Mouse (Mus musculus): Measurements from ENCODE around the gene Pkp1. TPM values are rescaled to one million over a fixed set of nuclear protein-coding genes. Genes with fewer than 3 reads are reported as not detected.

Gene Pkp1
- polyA plus RNA-seq, 1 experiment, result not detected

- Histone ChIP-seq H3K4me3 (ENCODE audit: extremely low read depth, insufficient read depth, insufficient read length) (no peak overlapping the region), H3K27me3 (ENCODE audit: control insufficient read depth, insufficient read depth, low read length) (no peaks in the 10 kb centered on the region), H3K4me1 (ENCODE audit: control insufficient read depth, insufficient read depth, insufficient read length) (no peaks in the 10 kb centered on the region), H3K27ac (ENCODE audit: insufficient read depth, low read length) (no peak overlapping the region), H3K36me3 (ENCODE audit: control insufficient read depth, insufficient read depth, low read length) (no peaks in the 10 kb centered on the region)
- peak; percentile 52; the same call in 1 of the 2 replicates for TF ChIP-seq CTCF (IDR thresholded peaks at IDR 0.05; ENCODE audit: extremely low read depth, insufficient read depth, insufficient read length, insufficient replicate concordance)
- TF ChIP-seq POLR2A (IDR thresholded peaks at IDR 0.05; ENCODE audit: low read depth, low read length), result no peak
- DNase-seq (ENCODE audit: low read depth in 1 of 2, low spot score in 2 of 2), result peak; percentile 9 to 15
- WGBS, result 11% methylated on average over 7 of the region's 7 CpGs
These were observed 26.7 kb upstream of the Pkp1 start for GRCm38 (mm10) chr1:135945711-135946110.

- WGBS, result 40% methylated on average over 12 of the region's 12 CpGs
- H3K27me3 ChIP-seq (ENCODE audit: control insufficient read depth, insufficient read depth, low read length), result no peaks in the 10 kb centered on the region
- no peak overlapping the region for H3K4me3 ChIP-seq (ENCODE audit: extremely low read depth, insufficient read depth, insufficient read length)
These were observed 25.7 kb upstream of the Pkp1 start for GRCm38 (mm10) chr1:135944526-135945259.

GRCm38 (mm10) chr1:135943713-135944112 lies 24.7 kb upstream of the Pkp1 start:
- WGBS, result 100% methylated on average over 2 of the region's 2 CpGs
- DNase-seq (ENCODE audit: low read depth in 1 of 2, low spot score in 2 of 2), result no peak
- Histone ChIP-seq H3K36me3 (ENCODE audit: control insufficient read depth, insufficient read depth, low read length) (no peaks in the 10 kb centered on the region), H3K27ac (ENCODE audit: insufficient read depth, low read length) (no peak overlapping the region), H3K4me3 (ENCODE audit: extremely low read depth, insufficient read depth, insufficient read length) (no peak overlapping the region), H3K27me3 (ENCODE audit: control insufficient read depth, insufficient read depth, low read length) (no peaks in the 10 kb centered on the region), H3K4me1 (ENCODE audit: control insufficient read depth, insufficient read depth, insufficient read length) (no peaks in the 10 kb centered on the region)
- no peak for TF ChIP-seq CTCF (IDR thresholded peaks at IDR 0.05; ENCODE audit: extremely low read depth, insufficient read depth, insufficient read length, insufficient replicate concordance)
- TF ChIP-seq POLR2A (IDR thresholded peaks at IDR 0.05; ENCODE audit: low read depth, low read length), result no peak

More at GRCm38 (mm10) chr1:135944526-135945259, 25.7 kb upstream of the Pkp1 start:
- DNase-seq (ENCODE audit: low read depth in 1 of 2, low spot score in 2 of 2), result peak; percentile 7 to 45
- Histone ChIP-seq H3K4me1 (ENCODE audit: control insufficient read depth, insufficient read depth, insufficient read length) (no peaks in the 10 kb centered on the region), H3K27ac (ENCODE audit: insufficient read depth, low read length) (no peak overlapping the region), H3K36me3 (ENCODE audit: control insufficient read depth, insufficient read depth, low read length) (no peaks in the 10 kb centered on the region)
- no peak for TF ChIP-seq POLR2A (IDR thresholded peaks at IDR 0.05; ENCODE audit: low read depth, low read length)
- TF ChIP-seq CTCF (IDR thresholded peaks at IDR 0.05; ENCODE audit: extremely low read depth, insufficient read depth, insufficient read length, insufficient replicate concordance), result peak; percentile 46; the same call in 1 of the 2 replicates

GRCm38 (mm10) chr1:135942116-135942515 lies 23.1 kb upstream of the Pkp1 start:
- Histone ChIP-seq H3K27me3 (ENCODE audit: control insufficient read depth, insufficient read depth, low read length) (no peaks in the 10 kb centered on the region), H3K4me1 (ENCODE audit: control insufficient read depth, insufficient read depth, insufficient read length) (no peaks in the 10 kb centered on the region), H3K4me3 (ENCODE audit: extremely low read depth, insufficient read depth, insufficient read length) (no peak overlapping the region), H3K27ac (ENCODE audit: insufficient read depth, low read length) (no peak overlapping the region), H3K36me3 (ENCODE audit: control insufficient read depth, insufficient read depth, low read length) (no peaks in the 10 kb centered on the region)
- TF ChIP-seq POLR2A (IDR thresholded peaks at IDR 0.05; ENCODE audit: low read depth, low read length) (no peak), CTCF (IDR thresholded peaks at IDR 0.05; ENCODE audit: extremely low read depth, insufficient read depth, insufficient read length, insufficient replicate concordance) (no peak)
- no peak for DNase-seq (ENCODE audit: low read depth in 1 of 2, low spot score in 2 of 2)
- WGBS, result 50% methylated on average over 7 of the region's 7 CpGs

GRCm38 (mm10) chr1:135941259-135942006 lies 22.4 kb upstream of the Pkp1 start:
- TF ChIP-seq POLR2A (IDR thresholded peaks at IDR 0.05; ENCODE audit: low read depth, low read length) (no peak), CTCF (IDR thresholded peaks at IDR 0.05; ENCODE audit: extremely low read depth, insufficient read depth, insufficient read length, insufficient replicate concordance) (no peak)
- Histone ChIP-seq H3K4me1 (ENCODE audit: control insufficient read depth, insufficient read depth, insufficient read length) (no peaks in the 10 kb centered on the region), H3K27me3 (ENCODE audit: control insufficient read depth, insufficient read depth, low read length) (no peaks in the 10 kb centered on the region), H3K27ac (ENCODE audit: insufficient read depth, low read length) (peak overlapping the region; percentile 61), H3K36me3 (ENCODE audit: control insufficient read depth, insufficient read depth, low read length) (no peaks in the 10 kb centered on the region), H3K4me3 (ENCODE audit: extremely low read depth, insufficient read depth, insufficient read length) (no peak overlapping the region)
- no peak for DNase-seq (ENCODE audit: low read depth in 1 of 2, low spot score in 2 of 2)
- 81% methylated on average over 6 of the region's 6 CpGs for WGBS

- WGBS, result 93% methylated on average over 1 of the region's 1 CpGs
- H3K36me3 ChIP-seq (ENCODE audit: control insufficient read depth, insufficient read depth, low read length), result no peaks in the 10 kb centered on the region
- H3K4me3 ChIP-seq (ENCODE audit: extremely low read depth, insufficient read depth, insufficient read length), result no peak overlapping the region
- H3K4me1 ChIP-seq (ENCODE audit: control insufficient read depth, insufficient read depth, insufficient read length), result no peaks in the 10 kb centered on the region
- H3K27ac ChIP-seq (ENCODE audit: insufficient read depth, low read length), result no peak overlapping the region
- no peak for DNase-seq (ENCODE audit: low read depth in 1 of 2, low spot score in 2 of 2)
- no peak for TF ChIP-seq CTCF (IDR thresholded peaks at IDR 0.05; ENCODE audit: extremely low read depth, insufficient read depth, insufficient read length, insufficient replicate concordance)
- no peak for TF ChIP-seq POLR2A (IDR thresholded peaks at IDR 0.05; ENCODE audit: low read depth, low read length)
- no peaks in the 10 kb centered on the region for H3K27me3 ChIP-seq (ENCODE audit: control insufficient read depth, insufficient read depth, low read length)
These were observed 17.1 kb upstream of the Pkp1 start for GRCm38 (mm10) chr1:135936091-135936490.

All from spleen, adult 2 months (tissue).